Mouse (Mus musculus) adrenal gland, postnatal 36 days (tissue): ENCODE results near the gene Fam213b. TPM values are rescaled to one million over a fixed set of nuclear protein-coding genes. Genes with fewer than 3 reads are reported as not detected.

Source experiments
- DNase-seq, 2 experiments: peaks; one replicate each; pipeline ENCODE4 v3.0.0; 2021; ENCODE audit warnings: mixed read lengths in 1 of 2
- long read RNA-seq, 2 experiments: library from polyadenylated mRNA; stranded (forward); transcript quantifications; one replicate each; pipeline ENCODE4 v2.0.0; 2021; ENCODE audit warnings: borderline sequencing depth in 2 of 2
- total RNA-seq, 2 experiments: library from RNA; stranded (reverse); gene quantifications; 2 replicates each; pipeline ENCODE4 v1.2.3; 2021

Gene Fam213b
- 100 to 1,000 TPM in 1 of 2 experiments, 10 to 100 TPM in 1; 42.9 to 150 TPM for total RNA-seq
- long read RNA-seq, experiment 1, transcript Fam213b-201 (7 exons, 883 nt) = major isoform, 148 of 174 reads
- long read RNA-seq, experiment 1, partial matches to known transcripts = 17 of 174 reads
- long read RNA-seq, experiment 1, other reads (novel, unspliced or antisense) = 9 of 174 reads
- long read RNA-seq, experiment 2, transcript Fam213b-201 (7 exons, 883 nt) = major isoform, 28 of 31 reads
- long read RNA-seq, experiment 2, partial matches to known transcripts = 2 of 31 reads
- long read RNA-seq, experiment 2, other reads (novel, unspliced or antisense) = 1 of 31 reads

DNA sequence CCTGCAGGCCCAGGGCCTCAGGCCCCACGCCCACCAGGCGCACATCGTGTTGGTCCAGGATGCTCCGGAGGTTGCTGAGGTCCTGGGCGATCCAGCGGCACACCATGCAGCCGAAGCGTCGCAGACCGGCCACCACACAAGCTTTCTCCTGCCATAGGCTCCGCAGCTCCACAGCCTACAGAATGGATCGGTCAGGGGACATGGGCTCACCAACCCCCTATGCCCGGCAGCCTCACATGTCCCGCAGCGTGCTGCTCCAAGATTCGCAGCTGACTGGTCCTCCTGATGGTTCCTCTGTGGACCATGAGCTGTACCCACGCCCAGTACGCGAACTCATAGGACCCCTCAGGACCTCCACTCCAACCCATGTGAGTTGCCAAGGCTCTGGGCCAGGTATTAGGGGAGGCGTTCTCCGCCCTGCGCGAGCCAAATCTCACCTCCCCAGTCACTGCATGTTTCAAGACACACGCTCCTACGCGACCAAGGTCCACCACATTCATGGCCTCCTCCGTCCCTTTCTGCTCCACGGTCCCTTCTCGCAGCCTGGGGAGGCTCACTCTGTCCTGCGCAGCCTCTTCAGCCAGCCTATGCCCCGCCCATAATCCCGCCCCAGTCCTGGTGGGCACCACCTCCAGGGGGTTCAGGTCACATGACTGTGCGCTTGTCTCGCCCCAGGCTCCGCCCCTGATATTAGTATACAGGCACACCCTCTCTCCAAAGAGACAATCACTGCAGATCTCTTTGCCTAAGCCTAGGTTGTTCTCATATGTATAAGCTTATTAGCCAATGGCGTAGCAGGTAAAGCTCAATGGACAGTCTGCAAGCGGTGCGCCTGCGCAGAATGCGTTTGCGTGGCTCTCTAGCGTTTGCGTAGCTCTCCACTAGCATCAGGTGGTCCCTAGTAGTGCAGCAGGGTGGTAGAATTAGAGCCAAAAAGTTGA lies at the start of gene Fam213b:
Gene Fam213b (minus strand): TSS at position 630 of the 941 bp plus-strand sequence.
- peak; percentile 86 to 89 for DNase-seq

DNA sequence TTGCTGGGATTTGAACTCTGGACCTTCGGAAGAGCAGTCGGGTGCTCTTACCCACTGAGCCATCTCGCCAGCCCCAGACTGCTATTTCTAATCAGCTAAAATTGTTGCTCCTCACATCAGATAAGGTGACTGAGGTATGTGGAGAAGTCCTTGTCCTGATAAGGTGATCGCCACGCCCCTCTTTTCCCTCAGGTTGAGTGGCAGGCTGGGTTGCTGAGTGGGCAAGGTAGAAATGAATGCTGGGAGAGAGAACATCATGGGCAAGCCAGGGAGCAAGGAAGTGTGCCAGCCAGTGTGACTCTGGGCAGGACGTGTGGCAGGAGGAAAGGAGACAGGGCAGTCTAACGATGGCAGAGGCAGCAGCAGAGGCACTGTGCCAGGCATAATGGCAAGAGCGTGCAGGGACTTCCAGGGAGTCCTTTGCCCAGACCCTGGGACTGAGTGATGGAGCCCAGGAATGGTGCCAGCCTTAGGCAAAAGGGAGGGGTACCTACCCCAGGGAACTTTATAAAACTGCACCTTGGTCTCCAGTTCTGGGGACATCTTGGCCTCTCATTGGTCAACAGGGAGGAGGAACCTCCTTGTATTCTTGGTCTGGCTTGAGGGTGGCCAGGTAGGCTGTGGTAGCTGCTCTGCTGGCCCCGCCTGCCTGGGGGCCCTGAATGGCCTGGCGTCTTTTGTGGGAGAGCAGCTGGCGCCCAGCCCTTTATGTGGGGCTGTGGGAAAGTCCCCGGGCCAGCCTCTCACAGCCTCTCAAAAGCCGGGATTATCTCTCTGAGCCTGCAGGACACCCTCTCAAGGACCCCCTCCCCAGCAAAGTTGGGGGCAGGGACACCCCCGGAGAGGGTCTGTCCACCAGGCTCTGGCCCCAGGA lies 49.4 kb upstream of the Fam213b start:
- DNase-seq = no peak

DNA sequence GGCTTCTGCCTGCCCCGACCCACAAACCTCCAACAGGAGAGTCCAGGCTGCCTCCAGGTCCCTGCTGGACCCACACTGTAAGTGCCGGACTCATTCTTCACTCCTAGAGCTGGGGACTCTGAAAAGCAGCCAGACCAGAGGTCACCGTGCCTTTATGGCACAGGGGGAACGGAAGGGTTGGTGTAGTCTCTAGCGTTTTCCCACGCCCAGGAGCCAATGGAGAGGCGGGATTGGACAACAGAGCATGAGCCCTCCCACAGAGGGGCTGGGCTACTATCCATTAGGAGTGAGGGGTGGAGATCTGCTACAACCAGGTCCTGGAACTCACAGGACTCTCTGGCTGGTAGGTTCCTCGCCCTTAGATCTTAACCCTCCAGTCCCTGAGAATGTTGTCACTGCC lies 47.4 kb upstream of the Fam213b start:
- DNase-seq = peak; percentile 79 to 81

DNA sequence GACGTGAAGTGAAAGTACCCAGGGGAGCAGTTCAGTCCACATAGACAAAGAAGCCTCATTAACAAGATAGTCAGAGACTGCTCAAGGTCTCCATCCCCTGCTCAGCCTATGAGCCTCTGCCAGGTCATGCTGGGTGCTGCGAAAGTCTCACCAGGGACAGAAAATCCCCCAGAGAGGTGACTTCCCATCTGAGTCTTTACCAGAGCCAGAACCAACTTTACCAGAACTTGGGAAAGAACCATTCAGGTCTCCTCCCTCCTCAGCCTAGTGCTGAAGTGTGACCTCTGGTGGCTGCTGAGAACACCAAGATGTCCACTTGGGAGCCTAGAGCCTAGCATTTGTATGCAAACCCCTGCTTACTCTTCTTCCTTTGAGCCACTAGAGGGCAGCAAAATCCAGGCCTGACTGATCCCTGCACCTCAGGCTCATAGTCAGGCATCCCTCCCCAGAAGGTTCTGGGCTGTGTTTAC lies 45.2 kb upstream of the Fam213b start:
- DNase-seq = peak; percentile 76 to 87

DNA sequence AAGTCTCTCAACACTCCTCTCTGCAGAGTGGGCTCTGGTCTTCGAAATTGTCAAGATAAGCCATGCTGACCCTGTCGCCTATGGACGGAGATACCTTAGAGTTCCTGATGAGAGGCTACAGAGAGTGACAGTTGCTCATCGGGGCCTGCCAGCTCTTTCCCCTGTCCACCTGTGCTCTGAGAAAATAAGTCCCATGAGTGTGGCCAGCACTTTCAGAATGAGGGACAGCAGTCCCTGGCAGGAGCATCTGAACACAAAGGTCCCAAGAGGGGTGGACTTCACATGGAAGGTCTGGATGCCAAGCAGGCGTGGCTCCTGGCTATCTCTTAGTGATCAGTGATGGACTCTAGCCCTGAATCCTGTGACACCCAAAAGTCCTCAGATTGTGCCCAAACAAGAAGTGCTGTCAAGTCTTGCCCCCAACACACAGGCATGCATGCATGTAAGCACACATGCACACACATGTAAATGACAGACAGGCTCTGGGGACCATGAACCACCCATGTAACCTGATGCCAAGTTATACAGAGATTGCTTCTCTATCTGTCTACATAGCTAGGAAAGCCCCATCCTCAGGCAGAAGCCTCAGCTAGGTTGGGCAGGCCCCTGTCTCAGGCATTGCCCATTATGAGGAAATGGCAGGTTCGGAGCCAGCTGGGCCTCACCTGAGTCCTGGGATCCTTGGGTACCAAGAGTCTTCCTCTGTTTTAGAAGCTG lies 44.5 kb upstream of the Fam213b start:
- no peak for DNase-seq

DNA sequence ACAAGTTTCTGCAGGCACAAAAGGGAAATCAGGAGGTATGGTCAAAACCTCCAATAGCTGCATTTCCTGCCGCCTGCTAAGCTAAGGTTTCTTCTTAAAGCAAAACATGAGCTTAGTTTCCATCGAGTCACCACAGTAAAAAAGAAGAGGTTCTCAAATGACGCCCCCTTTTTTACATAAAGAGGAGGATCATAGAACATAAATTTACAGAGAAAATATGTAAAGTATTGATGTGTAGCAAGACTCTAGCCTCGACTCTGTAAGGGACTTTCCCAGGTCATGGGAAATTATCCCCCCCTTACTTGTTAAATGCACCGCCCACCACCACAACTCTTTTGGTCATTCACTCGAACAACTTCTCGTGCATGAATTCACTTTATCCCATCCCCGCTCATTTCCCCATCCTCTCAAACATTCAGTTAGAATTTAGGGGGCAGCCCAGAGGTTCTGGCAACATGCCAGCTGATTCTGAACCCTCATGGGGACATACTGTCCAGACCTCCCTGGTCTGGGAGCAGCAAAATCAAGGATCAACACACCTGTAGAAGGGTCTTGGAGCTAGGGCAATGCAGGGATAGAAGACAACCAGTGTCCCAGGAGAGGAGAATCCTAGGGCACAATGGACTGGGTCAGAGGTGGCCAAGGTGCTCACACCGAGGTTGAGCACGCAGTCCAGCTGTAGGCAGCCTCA lies 43.8 kb upstream of the Fam213b start:
- no peak for DNase-seq

DNA sequence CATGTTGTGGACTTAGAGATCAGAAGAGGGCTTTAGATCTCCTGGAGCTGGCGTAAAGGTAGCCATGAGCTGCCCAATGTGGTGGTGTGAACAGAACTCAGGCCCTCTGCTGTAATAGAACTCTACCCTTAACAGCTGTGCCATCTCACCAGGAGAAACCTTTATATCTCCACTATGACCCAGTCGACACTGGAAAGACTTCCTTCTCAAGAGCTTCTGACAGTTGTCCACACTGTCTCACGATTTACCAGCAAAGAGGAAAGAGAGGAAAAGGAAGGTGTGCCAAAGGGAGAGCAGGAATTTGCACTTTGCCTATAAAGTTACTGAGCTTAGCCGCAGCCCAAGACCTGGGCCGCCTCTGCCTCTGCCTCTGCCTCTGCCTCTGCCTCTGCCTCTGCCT lies 42.9 kb upstream of the Fam213b start:
- DNase-seq = no peak

DNA sequence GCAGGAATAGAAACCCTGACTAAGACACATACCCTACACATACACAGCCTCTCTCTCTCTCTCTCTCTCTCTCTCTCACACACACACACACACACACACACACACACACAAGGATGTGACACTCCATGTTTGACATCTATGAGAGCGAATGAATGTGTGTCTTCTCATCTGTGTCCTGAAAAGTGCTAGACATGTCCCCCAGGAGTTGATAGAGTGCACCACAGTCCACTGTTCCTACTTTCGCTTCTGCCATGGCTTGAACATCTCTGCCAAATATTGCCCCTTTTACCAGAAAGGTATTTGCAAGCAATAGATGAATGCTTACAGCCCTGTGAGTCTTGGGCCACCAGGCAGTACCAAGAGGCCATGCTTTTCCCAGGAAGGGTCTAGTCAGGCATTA lies 41.2 kb upstream of the Fam213b start:
- DNase-seq = no peak

DNA sequence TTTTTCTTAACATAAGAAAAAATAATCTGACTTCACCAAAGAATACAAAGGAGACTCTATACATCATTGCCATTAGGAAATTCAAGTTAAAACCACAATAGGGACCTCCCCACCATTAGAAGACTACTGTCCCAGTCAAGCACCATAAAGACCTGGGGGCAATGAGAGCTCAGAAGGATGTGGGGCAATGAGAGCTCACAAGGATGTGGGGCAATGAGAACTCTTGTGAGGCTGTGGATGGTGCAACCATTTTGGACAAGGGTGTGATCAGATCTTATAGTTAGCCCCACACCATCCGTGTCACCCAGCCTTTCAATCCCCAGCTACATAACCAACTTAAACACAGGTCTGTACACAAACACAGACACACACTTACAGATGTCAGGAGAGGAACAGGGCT lies 38.8 kb upstream of the Fam213b start:
- DNase-seq = no peak

DNA sequence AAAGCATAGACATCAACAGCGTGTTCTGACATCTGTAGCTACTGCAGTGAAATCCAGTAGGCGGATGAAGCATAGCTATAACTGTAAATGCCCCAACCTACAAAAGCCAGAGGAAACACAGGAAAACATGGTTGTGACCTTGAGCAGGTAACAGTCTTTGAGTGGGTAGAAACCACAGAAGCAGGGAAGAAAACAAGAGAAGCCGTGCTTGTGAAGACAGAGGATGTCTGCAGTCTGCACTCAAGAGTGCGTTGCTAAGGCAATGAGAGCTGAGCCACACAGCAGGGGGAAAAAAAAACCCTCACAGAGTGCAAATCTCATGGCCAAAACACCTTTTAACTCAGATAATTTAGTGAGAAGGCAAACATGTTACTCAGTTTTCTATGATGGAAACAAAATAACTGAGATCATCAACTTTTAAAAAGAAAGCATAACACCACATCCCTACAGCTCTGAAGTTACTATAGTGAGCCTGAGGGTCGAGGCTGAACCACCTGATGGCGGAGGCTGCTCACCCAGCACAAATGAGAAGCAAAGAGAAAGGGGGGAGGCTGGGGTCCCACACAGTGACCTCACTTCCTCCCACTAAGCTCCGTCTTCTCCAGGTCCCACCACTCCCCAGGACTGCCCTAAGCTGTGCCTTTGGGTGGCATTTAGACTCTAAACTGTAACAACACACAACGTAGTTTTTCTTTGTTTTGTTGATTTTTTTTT lies 37.8 kb upstream of the Fam213b start:
- no peak for DNase-seq

DNA sequence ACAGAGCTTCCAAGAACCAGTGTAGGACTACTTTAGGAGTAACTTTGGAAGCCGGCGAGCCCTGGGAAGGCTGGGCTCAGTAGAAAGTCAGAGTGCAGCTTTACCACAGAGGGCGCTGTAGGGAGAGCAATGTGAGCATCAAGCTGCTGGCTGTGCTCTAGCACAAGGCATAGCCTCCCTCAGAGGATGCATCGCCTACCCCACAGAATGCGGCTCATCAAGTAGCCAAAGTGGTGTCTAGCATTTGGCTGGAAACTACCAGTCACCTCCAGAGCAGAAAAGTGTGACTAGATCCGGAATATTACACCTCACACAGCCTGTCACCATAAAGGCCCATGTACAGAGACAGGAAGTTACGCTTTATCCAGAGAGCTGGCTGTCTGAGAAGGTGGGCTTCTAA lies 36.9 kb upstream of the Fam213b start:
- DNase-seq = no peak

DNA sequence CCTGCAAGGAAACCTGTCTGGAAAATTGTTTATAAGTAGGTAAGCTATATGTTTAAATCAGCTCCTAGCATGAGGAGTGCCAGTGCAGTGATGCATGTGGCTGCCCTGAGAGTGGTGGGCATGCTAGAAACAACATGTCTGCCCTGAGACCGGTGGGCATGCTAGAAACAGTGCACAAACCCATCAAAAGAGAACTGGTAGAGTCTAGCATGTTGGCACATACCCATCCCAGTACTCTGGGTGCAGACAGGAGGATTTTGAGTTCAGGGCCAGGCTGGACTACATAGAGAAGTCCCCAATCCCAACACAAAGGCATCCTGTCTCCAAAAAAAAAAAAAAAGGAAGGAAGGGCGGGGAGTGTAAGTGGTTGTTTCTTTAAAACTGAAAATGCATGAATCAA lies 35.9 kb upstream of the Fam213b start:
- DNase-seq = no peak

DNA sequence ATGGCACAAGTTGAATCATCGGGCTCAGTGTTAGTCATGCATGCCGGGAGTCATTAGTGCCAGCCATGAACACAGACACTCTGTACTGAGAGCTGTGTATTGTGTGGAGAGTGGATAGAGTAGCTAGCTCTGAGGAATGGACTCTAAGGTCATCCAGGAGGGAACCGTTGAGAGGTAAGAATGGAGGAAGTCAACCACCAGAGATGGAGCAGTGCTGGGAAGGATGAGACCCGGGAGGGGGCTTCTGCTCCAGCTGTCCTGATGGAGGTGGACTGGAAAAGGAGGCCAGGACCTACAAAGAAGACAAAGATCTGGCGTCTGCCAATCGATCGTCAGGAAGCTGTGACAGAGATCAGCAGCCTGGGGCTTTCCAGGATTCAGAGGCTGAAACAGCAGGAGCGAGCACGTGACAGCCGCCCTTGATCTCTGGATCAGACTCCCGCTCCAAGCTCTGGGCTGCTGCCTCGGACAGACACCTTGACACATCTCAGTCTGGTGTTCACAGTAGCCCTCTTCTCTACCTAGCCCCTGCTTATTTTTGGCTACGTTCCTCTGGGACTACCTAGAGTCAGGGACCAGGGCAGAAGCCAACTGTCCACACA lies 34.5 kb upstream of the Fam213b start:
- DNase-seq = peak; percentile 32 to 56

DNA sequence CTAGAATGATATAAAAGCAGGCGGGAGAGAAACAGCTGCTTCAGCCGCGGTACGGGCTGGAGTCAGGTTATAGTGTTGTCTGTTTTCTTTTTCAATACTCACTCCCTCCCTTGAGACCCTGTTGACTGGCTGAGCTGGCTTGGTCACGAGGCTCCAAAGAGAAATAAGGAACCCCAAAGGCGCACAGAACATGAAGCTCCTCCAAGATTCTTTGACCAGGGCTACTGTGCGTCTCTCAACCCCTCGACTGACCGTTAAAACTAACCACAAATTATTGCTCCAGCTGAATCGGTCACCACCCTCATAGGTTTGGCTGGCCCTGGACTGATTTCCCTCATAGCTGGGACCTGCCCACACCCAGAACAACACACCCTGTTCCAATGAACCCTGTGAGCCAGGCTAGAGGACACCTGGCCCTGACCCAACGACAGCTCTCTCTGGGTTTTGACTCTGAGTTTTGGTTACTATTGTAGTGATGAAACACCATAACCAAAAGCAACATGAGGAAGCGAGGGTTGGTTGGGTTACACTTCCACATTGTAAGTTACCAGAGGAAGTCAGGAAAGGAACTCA lies 30.2 kb upstream of the Fam213b start:
- DNase-seq = peak; percentile 33 to 47

DNA sequence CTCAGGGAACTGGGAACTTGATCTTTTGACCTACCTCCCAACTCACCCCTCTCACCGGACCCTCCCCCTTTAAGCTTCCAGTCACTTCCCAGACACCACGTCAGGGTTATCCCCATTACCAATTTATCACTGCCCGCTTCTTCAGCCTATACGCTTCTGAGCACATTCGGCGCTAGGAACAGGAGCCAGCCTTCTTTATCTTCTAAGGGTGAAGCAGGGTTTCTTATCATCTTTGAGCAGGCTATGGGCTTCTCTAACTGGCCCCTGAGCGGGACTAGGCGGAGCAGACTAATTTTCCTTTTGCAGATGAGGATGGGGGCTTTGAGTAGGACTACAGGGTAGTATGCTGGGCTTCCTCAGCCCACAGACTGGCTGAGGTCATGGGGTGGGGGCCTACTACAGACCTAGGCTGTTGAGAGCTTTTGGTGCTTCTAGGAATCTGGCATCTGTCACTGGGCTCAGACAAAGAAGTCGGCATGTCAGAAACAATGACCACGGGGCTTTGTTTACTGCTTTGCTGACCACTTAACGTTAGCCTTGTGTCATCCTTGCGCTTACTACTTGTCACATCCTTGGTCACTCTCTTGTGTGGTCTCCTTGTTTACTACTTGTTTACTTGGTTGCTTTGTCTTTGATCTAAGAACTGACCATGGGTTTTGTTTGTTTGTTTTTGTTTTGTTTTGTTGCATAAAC lies 29.6 kb upstream of the Fam213b start, which contains the start of gene Tnfrsf14:
Gene Tnfrsf14 (minus strand): TSS at position 169 of the 693 bp plus-strand sequence.
- no peak for DNase-seq

DNA sequence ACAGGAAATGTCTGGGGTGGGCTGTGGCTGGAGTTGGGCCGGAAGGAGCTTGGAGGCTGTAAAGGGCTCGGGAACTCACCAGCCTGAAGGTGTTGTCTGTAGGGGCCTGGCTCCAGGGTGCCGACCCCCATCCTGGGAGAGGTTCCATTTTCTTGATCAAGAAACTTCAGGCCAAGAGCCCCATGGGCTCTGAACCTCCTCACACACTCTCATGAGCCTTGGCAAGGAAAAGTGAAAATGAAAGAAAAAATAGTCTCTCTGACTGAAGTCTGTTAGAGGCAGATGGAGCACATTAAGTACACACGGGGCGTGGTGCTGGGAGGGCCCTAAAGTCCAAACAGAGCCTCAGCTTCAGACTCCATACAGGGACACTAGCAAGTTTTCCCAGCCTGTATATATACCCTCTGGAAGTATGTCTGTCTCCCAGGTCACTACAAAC lies 29.0 kb upstream of the Fam213b start:
- DNase-seq = peak in 1 of 2 experiments; percentile 47

DNA sequence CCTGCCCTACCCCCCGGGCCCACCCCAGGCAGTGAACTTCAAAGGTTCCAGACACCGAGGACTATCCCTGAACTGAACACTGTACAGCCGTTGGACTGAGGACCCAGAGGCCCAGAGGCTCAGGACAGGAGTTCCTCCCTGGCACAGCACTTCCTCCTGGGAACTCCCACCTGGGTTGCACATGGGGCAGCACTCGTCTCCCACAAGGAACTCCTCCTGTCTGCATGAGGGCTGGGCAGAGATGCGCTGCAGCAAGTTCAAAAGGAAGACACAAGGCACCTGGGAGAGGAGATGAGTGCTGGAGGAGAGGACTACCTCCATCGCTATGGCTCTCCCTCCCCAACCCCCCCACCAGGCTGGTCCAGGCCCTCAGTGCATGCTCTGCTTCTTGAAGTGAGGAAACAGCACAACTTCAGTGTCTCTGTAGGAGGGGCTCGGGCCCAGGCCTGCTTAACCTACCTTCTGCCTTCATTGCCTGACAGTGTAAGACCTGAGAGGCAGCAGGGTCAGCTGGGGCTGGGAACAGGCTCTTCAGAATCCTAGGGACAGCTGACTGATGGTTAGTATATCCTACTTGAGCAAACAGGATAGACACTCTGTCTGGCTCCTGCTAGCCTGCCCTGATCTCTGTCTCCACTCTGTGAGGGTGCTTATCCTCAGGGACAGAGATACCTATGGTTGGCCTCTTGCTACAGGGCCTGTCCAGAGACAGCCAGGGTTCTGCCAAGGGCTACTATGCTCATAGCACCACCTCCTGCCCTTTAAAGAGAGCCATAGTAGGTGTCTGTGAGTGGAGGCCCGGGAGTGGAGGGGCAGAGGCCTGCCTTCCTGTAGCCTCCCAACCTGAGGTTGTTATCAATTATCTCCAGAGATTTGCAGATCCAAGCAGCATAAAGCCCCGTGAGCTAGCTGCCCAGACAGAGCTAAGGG lies 28.3 kb upstream of the Fam213b start:
- no peak for DNase-seq
